Mouse (Mus musculus) CH12.LX (cell line): ENCODE measurements around the gene Mapk9.

Experiments used
- CTCF ChIP-seq, 2 experiments: IDR thresholded peaks in 1 of 2; conservative IDR thresholded peaks in 1 of 2; 2 replicates each; pipeline ENCODE4 v1.5.1; 2011 to 2012; ENCODE audit warnings: low read depth in 2 of 2, low read length in 2 of 2, improper control_type of control experiment in 1 of 2, inconsistent platforms in 1 of 2, mild to moderate bottlenecking in 1 of 2, moderate library complexity in 1 of 2
- EP300 ChIP-seq: IDR thresholded peaks from 2 replicates; pipeline ENCODE4 v1.6.1; 2011; ENCODE audit warnings: low read length, improper control_type of control experiment
- MAX ChIP-seq: IDR thresholded peaks from 2 replicates; pipeline ENCODE4 v1.6.1; 2011; ENCODE audit warnings: low read length, improper control_type of control experiment
- POLR2A ChIP-seq: IDR thresholded peaks from 2 replicates; pipeline ENCODE4 v1.6.1; 2011; ENCODE audit warnings: low read depth, mild to moderate bottlenecking, improper control_type of control experiment, low read length
- USF1 ChIP-seq: IDR thresholded peaks from 2 replicates; pipeline ENCODE4 v1.6.1; 2014; ENCODE audit warnings: low read depth, mild to moderate bottlenecking, inconsistent platforms, low read length, improper control_type of control experiment
- ZC3H11A ChIP-seq: IDR thresholded peaks from 2 replicates; pipeline ENCODE4 v1.6.1; 2012; ENCODE audit warnings: low read depth, mild to moderate bottlenecking, inconsistent platforms, low read length, improper control_type of control experiment

DNA sequence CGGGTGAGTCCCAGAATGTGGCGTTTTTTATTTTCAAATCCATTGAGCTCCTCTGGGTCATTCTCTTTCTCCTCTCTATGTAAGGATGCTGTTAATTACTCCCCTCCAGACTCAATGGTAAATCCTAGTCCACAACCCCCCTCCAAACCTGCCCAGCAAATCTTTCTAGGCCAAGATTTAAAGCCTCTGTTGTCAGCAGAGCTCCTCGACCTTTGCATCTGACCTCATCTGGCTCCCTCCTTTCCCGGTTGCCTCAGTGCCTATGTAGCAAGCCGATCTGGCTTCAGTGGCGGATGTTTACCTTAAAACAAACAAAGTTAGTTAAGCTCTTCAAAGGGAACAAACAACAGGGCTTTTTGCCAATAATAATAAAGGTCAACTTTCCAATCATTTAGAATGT, 19.3 kb upstream of the Mapk9 start:
- no peak for TF ChIP-seq CTCF (conservative IDR thresholded peaks at IDR 0.05 in 1 of 2, IDR thresholded peaks at IDR 0.05 in 1 of 2; ENCODE audit: low read depth in 2 of 2, low read length in 2 of 2)
- no peak for TF ChIP-seq USF1
- TF ChIP-seq ZC3H11A: no peak
- no peak for TF ChIP-seq MAX
- TF ChIP-seq POLR2A: no peak
- no peak for TF ChIP-seq EP300
